Mouse (Mus musculus): ENCODE data around the gene Spin1.

DNA sequence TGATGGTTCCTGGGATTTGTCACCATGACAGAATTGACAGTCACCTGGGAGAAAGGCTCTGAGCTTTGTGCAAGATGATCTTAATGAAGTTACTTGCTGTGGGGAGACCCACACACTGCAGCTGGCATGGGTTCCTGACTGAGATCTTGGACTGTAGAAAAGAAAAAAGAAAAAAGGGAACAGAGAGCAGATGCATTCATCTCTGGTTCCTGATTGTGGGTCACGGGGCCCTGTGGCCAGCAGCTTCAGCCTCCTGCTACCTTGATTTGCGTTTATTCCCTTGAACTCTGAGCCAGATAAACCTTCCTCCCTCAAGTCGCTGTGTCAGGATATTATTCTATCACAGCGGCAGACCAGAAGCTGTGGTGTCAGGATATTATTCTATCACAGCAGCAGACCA, 6.1 kb downstream of the Spin1 start:
- TF ChIP-seq CTCF (IDR thresholded peaks at IDR 0.05; ENCODE audit: control insufficient read depth, insufficient read depth, insufficient read length) (no peak), CEBPB (IDR thresholded peaks at IDR 0.05; ENCODE audit: low read depth) (no peak)
